Mouse (Mus musculus) midbrain, postnatal 0 days (tissue): ENCODE measurements around the gene Pik3ip1. TPM values are rescaled to one million over a fixed set of nuclear protein-coding genes. Genes with fewer than 3 reads are reported as not detected.

ENCODE experiments used
- ATAC-seq: fragments of 200-750 bp; cut with Nextera tagmentation; 2 replicates; pipeline ENCODE4 v1.8.0; 2017; ENCODE audit warnings: moderate number of reproducible peaks, mild to moderate bottlenecking, moderate TSS enrichment, moderate library complexity; ENCODE audit not compliant: low FRiP score
- DNase-seq: peaks from one replicate; pipeline ENCODE4 v3.0.0-alpha.2; 2015; ENCODE audit warnings: low spot score
- H3K27ac ChIP-seq: fragments of 300-500 bp; sonication (generic); 2 replicates; pipeline ENCODE4 v1.5.1; 2014; ENCODE audit warnings: low read depth, mild to moderate bottlenecking, low read length, mixed read lengths
- H3K27me3 ChIP-seq: fragments of 300-500 bp; sonication (generic); 2 replicates; pipeline ENCODE4 v1.6.1; 2014; ENCODE audit warnings: low read length, control low read depth, mixed read lengths; ENCODE audit not compliant: insufficient read depth
- H3K36me3 ChIP-seq: fragments of 300-500 bp; sonication (generic); 2 replicates; pipeline ENCODE4 v1.6.1; 2014; ENCODE audit warnings: low read length, control low read depth, mixed read lengths; ENCODE audit not compliant: insufficient read depth
- H3K4me1 ChIP-seq: fragments of 300-500 bp; sonication (generic); 2 replicates; pipeline ENCODE4 v1.6.1; 2014; ENCODE audit warnings: mild to moderate bottlenecking, control low read depth, antibody characterized with exemption, low read length, mixed read lengths; ENCODE audit not compliant: insufficient read depth
- H3K4me2 ChIP-seq: fragments of 300-500 bp; sonication (generic); 2 replicates; pipeline ENCODE4 v1.6.1; 2014; ENCODE audit warnings: low read depth, mild to moderate bottlenecking, low read length, mixed read lengths; ENCODE audit not compliant: poor library complexity, severe bottlenecking
- H3K4me3 ChIP-seq: fragments of 300-500 bp; sonication (generic); 2 replicates; pipeline ENCODE4 v1.5.1; 2014; ENCODE audit warnings: low read depth, mild to moderate bottlenecking, low read length, moderate library complexity
- H3K9ac ChIP-seq: fragments of 300-500 bp; sonication (generic); replicated peaks from 2 replicates; pipeline ENCODE4 v1.6.1; 2014; ENCODE audit warnings: mild to moderate bottlenecking, low read length, moderate library complexity, mixed read lengths; ENCODE audit not compliant: poor library complexity, severe bottlenecking
- H3K9me3 ChIP-seq: fragments of 300-500 bp; sonication (generic); 2 replicates; pipeline ENCODE4 v1.6.1; 2016; ENCODE audit warnings: low read length, control low read depth
- CTCF ChIP-seq: IDR thresholded peaks from 2 replicates; pipeline ENCODE4 v1.5.1; 2016; ENCODE audit warnings: antibody characterized with exemption, mild to moderate bottlenecking
- WGBS: fragments of 180-500 bp; shearing (Covaris S2); extraction: QIAGEN DNeasy Blood & Tissue Kit; methylation state at CpG from one replicate; pipeline ENCODE4 v1.1.7; 2014; 5-methylcytosine and 5-hydroxymethylcytosine counted together
- polyA plus RNA-seq: library from polyadenylated mRNA; unstranded; fragments of >200 nt; fragmentation: Nextera tagmentation; extraction: Ambion mirVana; gene quantifications from 2 replicates; pipeline ENCODE4 v1.2.1, GENCODE M21; 2015
- total RNA-seq: library from RNA; depleted of rRNA; stranded (reverse); fragments of >200 nt; gene quantifications from 2 replicates; pipeline ENCODE4 v1.2.3, GENCODE M21; 2014

The Pik3ip1 gene
- total and polyA plus RNA-seq, 2 experiments from 2014 or later = 34.7 to 43.4 TPM

GRCm38 (mm10) chr11:3309884-3310283, 20.3 kb upstream of the Pik3ip1 start:
- no peak overlapping the region for H3K4me3 ChIP-seq
- H3K9ac ChIP-seq = no peak overlapping the region
- no peak overlapping the region for H3K4me2 ChIP-seq
- no peaks in the 10 kb centered on the region for H3K27me3 ChIP-seq
- no peaks in the 10 kb centered on the region for H3K4me1 ChIP-seq
- no peak for DNase-seq
- WGBS = 96% methylated on average over 4 of the region's 4 CpGs
- ATAC-seq = no peak
- no peak for TF ChIP-seq CTCF
- peaks cover 52% of the 10 kb centered on the region for H3K36me3 ChIP-seq
- H3K9me3 ChIP-seq = no peaks in the 10 kb centered on the region
- H3K27ac ChIP-seq = no peak overlapping the region

GRCm38 (mm10) chr11:3310789-3311585, 19.2 kb upstream of the Pik3ip1 start:
- no peak for TF ChIP-seq CTCF
- Histone ChIP-seq H3K4me1 (no peaks in the 10 kb centered on the region), H3K9me3 (no peaks in the 10 kb centered on the region), H3K4me2 (no peak overlapping the region), H3K27ac (no peak overlapping the region), H3K27me3 (no peaks in the 10 kb centered on the region), H3K4me3 (no peak overlapping the region), H3K9ac (no peak overlapping the region), H3K36me3 (peaks cover 47% of the 10 kb centered on the region)
- no peak for DNase-seq
- no peak for ATAC-seq
- WGBS = 93% methylated on average over 10 of the region's 10 CpGs

- TF ChIP-seq CTCF = no peak
- no peaks in the 10 kb centered on the region for H3K4me1 ChIP-seq
- H3K27ac ChIP-seq = no peak overlapping the region
- H3K9me3 ChIP-seq = no peaks in the 10 kb centered on the region
- no peak for DNase-seq
- H3K9ac ChIP-seq = no peak overlapping the region
- no peak overlapping the region for H3K4me2 ChIP-seq
- no peak for ATAC-seq
- 84% methylated on average over 10 of the region's 10 CpGs for WGBS
- H3K4me3 ChIP-seq = no peak overlapping the region
- peaks cover 39% of the 10 kb centered on the region for H3K36me3 ChIP-seq
- no peaks in the 10 kb centered on the region for H3K27me3 ChIP-seq
Measured at GRCm38 (mm10) chr11:3311586-3312347, 18.4 kb upstream of the Pik3ip1 start.

DNA sequence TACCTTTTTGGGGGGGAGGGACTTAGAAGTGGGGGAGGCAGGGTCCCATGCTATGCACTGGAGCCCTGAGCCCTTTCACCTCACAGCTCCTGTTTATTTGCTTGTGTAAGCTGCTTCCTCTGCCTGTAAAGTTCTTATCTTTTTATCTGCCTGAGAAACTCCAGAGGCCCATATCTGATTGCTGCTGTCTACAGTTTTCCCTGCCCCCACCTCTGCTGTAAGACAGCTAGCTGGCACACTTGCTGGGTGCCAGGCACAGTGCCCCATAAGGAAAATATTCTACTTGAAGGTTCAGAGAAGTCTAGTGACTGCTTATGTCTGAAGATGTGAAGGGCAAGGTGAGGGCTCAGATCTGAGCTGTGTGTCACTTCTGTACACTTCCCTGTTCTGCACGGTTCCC, 16.9 kb upstream of the Pik3ip1 start:
- Histone ChIP-seq H3K36me3 (peaks cover 24% of the 10 kb centered on the region), H3K4me2 (no peak overlapping the region), H3K27ac (no peak overlapping the region), H3K9ac (no peak overlapping the region), H3K4me3 (no peak overlapping the region), H3K4me1 (no peaks in the 10 kb centered on the region), H3K27me3 (no peaks in the 10 kb centered on the region), H3K9me3 (no peaks in the 10 kb centered on the region)
- 86% methylated on average over 1 of the region's 1 CpGs for WGBS
- DNase-seq (no peak), ATAC-seq (no peak)
- TF ChIP-seq CTCF = no peak

DNA sequence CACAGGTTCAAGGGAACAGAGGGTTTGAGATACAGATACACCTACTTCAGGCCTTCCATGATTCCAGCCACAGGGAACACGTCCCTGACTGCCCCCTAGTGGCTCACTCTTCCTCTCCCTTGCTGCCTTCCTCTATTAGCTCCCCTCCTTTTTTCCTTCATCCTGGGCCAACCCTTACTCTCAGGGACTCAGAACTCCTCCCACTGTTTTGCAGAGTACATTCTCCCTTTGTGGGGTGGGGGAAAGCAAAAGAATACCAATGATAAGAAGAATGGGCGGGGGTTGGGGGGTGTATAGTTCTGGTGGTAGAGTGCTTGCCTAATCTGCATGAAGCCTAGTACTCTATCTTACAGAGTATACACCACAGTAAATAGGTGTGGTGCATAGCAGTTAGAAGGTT, 16.1 kb upstream of the Pik3ip1 start:
- DNase-seq (peak; percentile 64), ATAC-seq (no peak)
- Histone ChIP-seq H3K27me3 (no peaks in the 10 kb centered on the region), H3K9ac (no peak overlapping the region), H3K4me2 (no peak overlapping the region), H3K27ac (no peak overlapping the region), H3K4me3 (no peak overlapping the region), H3K9me3 (no peaks in the 10 kb centered on the region), H3K36me3 (peaks cover 16% of the 10 kb centered on the region), H3K4me1 (no peaks in the 10 kb centered on the region)
- TF ChIP-seq CTCF = peak; percentile 74
- 32% methylated on average over 2 of the region's 2 CpGs for WGBS

DNA sequence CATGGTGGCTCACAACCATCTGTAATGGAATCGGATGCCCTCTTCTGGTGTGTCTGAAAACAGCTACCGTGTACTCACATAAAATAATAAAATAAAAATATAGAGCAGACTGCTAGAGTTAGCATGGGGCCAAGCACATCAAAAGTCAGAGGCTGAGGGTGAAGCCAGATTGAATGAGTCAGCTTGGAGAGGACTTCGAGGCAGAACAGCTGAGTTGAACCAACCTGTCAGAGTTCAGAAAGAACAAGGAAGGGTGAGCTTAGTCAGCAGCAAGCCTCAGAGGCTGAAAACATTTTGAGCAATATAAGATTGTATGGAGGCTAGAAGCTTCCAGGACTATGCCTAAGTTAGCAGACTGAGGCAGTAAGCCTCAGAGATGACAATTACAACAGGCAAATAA, 11.9 kb upstream of the Pik3ip1 start:
- TF ChIP-seq CTCF = no peak

More for the DNA sequence above, 11.9 kb upstream of the Pik3ip1 start:
- 93% methylated on average over 3 of the region's 3 CpGs for WGBS
- Histone ChIP-seq H3K4me1 (no peaks in the 10 kb centered on the region), H3K27me3 (no peaks in the 10 kb centered on the region), H3K36me3 (no peaks in the 10 kb centered on the region), H3K4me3 (no peak overlapping the region), H3K9me3 (no peaks in the 10 kb centered on the region), H3K4me2 (no peak overlapping the region), H3K9ac (no peak overlapping the region), H3K27ac (no peak overlapping the region)
- no peak for DNase-seq
- no peak for ATAC-seq
